Mouse (Mus musculus) right cerebral cortex, postnatal 4 days (tissue): ENCODE data around the gene Gal3st4.
"Not testable (repeated sequence)": the region's sequence is repeated elsewhere in the genome, so short reads cannot be mapped to it uniquely, and the experiment has no call there.

ENCODE experiments used
- DNase-seq: peaks from one replicate; pipeline ENCODE4 v3.0.0-alpha.2; 2022

The Gal3st4 gene

GRCm38 (mm10) chr5:138260834-138261233 is 11.8 kb downstream of the Gal3st4 start:
- DNase-seq, result no peak

DNA sequence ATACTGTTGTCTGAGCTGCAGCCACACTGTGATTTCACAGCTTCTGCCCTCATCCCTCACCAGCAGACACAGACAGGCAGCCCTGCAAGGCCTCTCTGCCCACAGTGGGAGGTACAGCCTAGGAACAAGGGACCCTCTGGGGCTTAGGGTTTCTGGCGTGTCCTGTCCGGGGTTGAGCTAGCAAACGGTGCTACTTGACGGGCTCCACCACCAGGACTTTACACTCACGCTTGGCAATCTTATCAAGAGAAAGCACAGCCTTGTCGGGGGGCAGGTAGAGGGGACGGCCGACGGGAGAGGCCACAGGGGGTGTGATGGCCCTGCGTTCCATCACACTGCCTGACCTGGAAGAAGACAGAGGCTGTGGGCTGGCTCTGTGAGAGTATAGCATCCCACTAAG is 12.6 kb downstream of the Gal3st4 start:
- no peak for DNase-seq

GRCm38 (mm10) chr5:138258993-138259392 is 13.6 kb downstream of the Gal3st4 start:
- DNase-seq, result no peak

DNA sequence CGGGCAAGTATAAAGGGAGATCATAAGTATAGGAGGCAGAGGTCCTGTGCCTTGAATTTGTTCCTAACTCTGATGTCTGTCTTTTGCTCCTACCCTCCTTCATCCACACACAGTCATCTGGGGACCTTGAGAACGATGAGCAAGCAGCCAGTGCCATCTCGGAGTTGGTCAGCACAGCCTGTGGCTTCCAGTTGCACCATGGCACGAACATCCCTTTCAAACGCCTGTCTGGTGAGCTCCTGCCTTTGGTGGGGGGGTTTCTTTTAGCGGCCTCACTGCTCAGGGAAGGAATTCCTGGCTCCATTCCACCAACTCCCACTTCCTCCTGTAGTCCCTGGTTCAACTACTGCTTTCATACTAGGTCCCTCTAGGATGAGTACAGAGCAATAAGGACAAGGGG is 14.1 kb downstream of the Gal3st4 start:
- no peak for DNase-seq

- no peak for DNase-seq
Measured at GRCm38 (mm10) chr5:138258078-138258477, 14.6 kb downstream of the Gal3st4 start.

GRCm38 (mm10) chr5:138257585-138257978 is 15.1 kb downstream of the Gal3st4 start:
- DNase-seq, result no peak

DNA sequence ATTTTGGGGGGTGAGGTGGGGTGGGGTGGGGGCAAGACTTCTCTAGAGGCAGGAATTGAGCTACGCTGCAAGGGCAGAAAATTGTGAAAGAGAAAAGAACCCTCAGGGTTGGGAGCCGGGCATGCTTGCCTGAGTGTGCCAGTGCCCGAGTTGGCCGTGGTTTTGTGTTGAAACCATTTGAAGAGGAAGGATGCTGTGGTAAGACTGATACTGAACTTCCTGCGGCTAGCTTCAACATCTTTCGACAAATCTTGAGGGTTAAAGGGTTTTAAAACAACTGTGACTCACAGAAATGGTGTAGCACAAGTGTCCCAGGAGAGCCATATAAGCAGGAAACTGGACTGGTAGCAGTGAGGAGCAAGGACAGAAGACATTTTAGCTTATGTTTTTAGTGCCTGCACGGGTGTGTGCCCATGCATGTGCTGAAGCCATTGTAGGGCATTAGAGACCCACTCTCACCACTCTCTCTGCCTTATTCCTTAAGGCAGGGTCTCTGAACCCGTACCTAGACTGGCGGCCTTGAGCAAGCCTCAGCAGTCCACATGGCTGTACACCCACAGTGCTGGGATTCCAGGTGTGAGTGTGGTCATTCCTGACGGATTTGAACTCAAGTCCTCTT is 15.6 kb downstream of the Gal3st4 start:
- no peak for DNase-seq

DNA sequence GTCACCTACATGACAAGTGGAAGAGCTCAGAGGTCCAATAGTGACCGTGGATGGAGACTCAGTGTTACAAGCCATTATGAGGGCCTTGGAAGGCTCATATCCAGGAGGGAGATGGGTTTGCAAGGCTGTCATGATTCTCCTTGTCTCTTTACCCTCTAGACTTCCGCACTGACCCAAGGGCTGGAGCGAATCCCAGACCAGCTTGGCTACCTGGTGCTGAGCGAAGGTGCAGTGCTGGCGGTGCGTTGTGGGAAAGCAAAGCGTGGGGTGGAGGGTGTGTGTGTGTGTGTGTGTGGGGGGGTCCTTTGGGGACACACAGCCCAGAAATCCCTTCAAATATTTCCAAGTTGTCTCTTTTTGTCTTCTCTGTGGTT is 16.6 kb downstream of the Gal3st4 start:
- no peak for DNase-seq

DNA sequence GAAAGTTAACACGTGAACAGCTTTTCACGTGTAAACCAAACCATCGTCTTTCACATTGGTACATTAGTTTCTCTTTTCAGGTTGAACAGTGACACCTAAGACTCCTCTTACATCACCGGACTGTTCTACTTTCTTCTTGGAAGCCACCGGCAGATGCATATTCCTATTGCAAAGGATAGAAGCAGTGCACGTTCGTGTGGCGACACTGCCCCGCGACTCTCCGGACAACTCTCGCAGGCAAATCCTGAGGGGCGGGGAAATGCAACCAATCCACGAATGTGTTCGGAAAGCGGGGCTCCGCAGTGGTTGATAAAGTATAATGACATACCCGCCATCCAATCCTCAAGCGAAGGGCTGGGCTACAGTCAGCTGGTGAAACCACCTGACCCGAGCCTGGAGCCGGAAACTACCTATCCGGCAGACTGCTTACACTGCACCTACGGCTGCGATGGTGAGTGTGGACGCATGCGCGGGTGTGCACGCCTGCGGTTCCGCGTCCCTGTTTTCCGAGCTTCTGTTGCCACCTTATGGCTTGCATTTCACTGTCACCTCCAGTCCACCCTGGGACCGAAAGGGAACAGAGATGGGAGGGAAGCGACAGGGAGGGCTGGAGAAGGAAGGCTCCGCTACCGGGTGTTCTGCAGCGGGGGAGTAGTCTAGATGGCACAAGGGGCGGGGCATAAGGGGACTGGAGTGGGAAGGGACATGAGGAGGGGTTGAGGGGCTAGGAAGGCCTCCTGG is 17.1 kb downstream of the Gal3st4 start, which contains the start of gene Lamtor4:
Gene Lamtor4, plus strand, starts transcription at position 130 of the 741 bp plus-strand sequence.
- DNase-seq, result peak; percentile 85

GRCm38 (mm10) chr5:138253061-138253460 is 19.6 kb downstream of the Gal3st4 start:
- DNase-seq, result no peak

DNA sequence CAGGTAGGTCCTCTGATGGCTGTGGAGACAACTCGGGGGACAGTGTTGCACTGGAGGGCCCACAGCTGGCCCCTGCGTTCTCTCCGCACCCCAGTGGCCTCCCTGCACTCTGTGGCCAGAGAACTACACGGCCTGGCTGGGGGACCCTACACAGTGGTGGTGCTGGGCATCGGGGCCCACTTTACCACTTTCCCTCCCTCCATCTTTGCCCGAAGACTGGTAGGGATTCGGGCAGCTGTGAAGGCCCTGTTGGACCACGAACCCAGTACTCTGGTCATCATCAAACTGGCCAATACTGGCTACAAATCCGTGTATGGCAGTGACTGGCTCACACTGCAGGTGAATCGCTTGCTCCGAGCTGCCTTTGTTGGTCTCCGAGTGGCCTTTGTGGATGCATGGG is 21.5 kb downstream of the Gal3st4 start:
- no peak for DNase-seq

- DNase-seq, result no peak
Measured at GRCm38 (mm10) chr5:138241511-138241910, 31.1 kb downstream of the Gal3st4 start.

- no peak for DNase-seq
Measured at GRCm38 (mm10) chr5:138234224-138234623, 38.4 kb downstream of the Gal3st4 start.

GRCm38 (mm10) chr5:138233778-138234177 is 38.9 kb downstream of the Gal3st4 start:
- no peak for DNase-seq

GRCm38 (mm10) chr5:138229511-138229910 is 43.1 kb downstream of the Gal3st4 start:
- DNase-seq, result no peak

DNA sequence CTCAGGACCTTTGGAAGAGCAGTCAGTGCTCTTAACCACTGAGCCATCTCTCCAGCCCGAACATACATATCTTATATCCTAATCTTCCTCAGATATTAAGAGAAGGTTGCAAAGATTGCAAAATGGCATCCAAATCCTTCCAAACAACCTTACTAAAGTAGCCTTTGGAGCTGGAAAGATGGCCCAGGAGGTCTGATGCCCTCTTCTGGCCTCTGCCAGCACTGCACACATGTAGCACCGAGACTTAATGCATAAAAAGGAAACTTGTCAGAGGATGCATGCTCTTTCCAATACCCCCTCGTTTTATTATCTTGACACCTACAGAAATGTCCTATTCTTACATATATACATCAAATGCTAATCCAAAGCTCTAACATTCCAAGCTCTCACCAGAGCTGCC is 44.6 kb downstream of the Gal3st4 start:
- DNase-seq, result peak; percentile 28

DNA sequence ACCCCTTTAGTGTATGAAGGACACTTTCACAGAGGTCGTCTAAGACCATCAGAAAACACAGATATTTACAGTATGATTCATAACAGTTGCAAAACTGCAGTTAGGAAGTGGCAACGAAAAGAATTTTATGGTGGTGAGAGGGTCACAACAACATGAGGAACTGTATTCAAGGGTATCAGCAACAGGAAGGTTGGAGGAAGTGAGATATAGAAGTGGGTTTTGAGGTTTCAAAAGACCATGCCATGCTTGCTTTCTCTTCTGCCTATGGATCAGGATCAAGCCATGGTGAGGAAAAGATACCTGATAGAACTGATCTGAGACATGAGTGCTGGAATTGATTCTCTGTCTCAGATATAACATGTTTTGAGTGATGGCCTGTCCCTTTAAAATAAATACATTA is 45.3 kb downstream of the Gal3st4 start:
- no peak for DNase-seq

DNA sequence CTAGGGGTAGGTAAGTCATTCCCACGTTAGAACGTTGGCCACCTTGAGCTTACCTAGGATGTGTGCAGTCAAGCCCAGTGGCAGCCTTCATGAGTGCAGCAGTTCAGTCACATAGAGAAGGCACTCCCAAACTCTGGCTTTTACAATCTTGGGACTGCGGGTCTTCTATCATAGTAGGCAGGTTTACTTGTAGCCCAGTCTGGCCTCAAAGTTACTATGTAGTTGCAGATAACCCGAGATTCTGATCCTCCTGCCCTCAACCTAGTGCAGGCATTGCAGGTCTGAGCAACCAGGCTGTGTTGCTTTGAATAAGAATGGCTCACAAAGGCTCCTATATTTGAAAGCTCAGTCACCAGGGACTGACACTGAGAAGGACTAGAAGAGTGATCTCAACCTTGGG is 46.1 kb downstream of the Gal3st4 start:
- DNase-seq, result no peak

- no peak for DNase-seq
Measured at GRCm38 (mm10) chr5:138225700-138226099, 46.9 kb downstream of the Gal3st4 start, which contains the start of gene Nxpe5. Gene Nxpe5, plus strand, starts transcription at chr5:138225898.

GRCm38 (mm10) chr5:138223287-138223686 is 49.4 kb downstream of the Gal3st4 start:
- peak; percentile 7 for DNase-seq

GRCm38 (mm10) chr5:138222111-138222510 is 50.5 kb downstream of the Gal3st4 start:
- peak; percentile 93 for DNase-seq

DNA sequence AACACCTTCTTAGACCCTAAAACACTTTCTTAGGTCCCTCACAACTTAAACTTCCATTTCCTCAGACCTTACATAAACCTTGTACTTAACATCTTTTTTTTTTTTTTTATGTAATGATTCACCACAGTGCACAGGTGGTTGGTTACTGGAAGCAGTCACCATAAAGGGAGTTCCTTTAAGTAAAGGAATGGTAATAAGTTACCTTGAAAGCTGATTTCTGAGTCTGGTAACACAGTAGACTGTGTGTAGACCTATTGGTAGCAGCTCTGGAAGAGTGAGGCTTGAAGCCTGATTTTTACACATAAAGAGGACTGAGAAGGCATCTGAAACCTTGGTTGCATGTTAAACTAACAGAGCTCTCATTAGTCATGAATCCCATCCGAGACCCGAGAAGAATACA is 52.8 kb downstream of the Gal3st4 start:
- no peak for DNase-seq

DNA sequence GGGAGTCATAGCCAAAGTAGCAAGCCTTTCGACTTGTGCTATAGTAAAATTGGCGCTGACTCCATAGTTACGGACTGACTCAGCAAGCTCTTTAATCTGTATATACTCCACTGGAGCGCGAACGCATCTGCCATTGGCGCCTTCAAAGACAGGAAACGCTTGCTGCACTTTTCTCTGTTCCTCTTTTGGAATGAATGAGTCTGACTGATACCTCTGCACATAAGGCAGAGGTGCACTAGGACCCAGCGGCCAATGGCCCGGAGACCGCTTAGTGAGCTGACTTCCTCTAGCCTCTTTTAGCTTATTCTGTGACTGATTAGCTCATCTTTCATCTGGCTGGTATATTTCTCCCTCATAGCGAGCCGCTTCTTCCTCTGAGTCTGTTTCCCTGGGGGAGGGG is 56.0 kb downstream of the Gal3st4 start:
- DNase-seq, result not testable (repeated sequence)
